Mouse (Mus musculus) embryonic fibroblast, embryonic 13.5 days (primary cell): ENCODE results near the gene Prok1.

Source experiments
- CTCF ChIP-seq: IDR thresholded peaks from 2 replicates; pipeline ENCODE4 v1.5.1; 2011; ENCODE audit warnings: mild to moderate bottlenecking, control low read depth, low read length, moderate library complexity, borderline replicate concordance; ENCODE audit not compliant: insufficient read depth
- POLR2A ChIP-seq: IDR thresholded peaks from 2 replicates; pipeline ENCODE4 v1.6.1; 2011; ENCODE audit warnings: low read depth, mild to moderate bottlenecking, control low read depth, low read length, moderate library complexity

DNA sequence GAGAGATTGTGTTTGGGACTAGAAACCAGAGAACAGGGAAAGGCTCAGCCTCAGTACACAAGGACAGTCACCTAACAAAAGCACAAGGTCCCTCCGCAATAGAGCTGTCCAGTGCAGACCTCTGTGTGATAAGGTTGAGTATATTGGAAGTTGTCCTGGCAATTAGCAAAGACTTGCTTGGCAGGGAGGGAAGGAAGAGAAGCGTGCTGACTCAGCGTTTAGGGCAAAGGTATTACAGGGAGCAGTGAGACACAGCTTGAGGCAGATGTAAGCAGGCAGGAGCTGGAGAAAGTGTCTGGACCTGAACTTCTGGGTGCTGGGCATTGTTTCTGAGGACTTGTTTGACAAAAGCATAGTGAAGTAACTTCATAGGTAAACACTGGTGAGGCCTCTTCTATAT is 16.5 kb upstream of the Prok1 start:
- no peak for TF ChIP-seq CTCF
- no peak for TF ChIP-seq POLR2A
